Mouse (Mus musculus): ENCODE measurements at regions not wholly inside any gene's neighbourhood (a gene's known extent, or its start where the extent isn't known, plus 50 kb on each side); places are given as distances from the start of the nearest gene placed in this dataset.

GRCm38 (mm10) chr7:130046086-130046485 lies 454.4 kb downstream of the Wdr11 start:
- TF ChIP-seq CTCF (IDR thresholded peaks at IDR 0.05; ENCODE audit: borderline replicate concordance, insufficient read depth, low read depth, low read length) (no peak), POLR2A (IDR thresholded peaks at IDR 0.05; ENCODE audit: borderline replicate concordance, insufficient read depth, low read length) (no peak)
